Mouse (Mus musculus): ENCODE results near the gene Gm4297. TPM values are rescaled to one million over a fixed set of nuclear protein-coding genes. Genes with fewer than 3 reads are reported as not detected.
"Not testable (repeated sequence)": the region's sequence is repeated elsewhere in the genome, so short reads cannot be mapped to it uniquely, and the experiment has no call there.

Gm4297 gene
- total RNA-seq (2014; rRNA removed) (not detected in 2 replicates), polyA plus RNA-seq (2015; fragmentation: Nextera tagmentation; extraction: Ambion mirVana) (not detected in 2 replicates)

- DNase-seq (ENCODE audit: low spot score); ATAC-seq (ENCODE audit: low FRiP score); H3K36me3 ChIP-seq (ENCODE audit: insufficient read depth, low read length); H3K27me3 ChIP-seq (ENCODE audit: insufficient read depth, low read length); H3K4me3 ChIP-seq (ENCODE audit: low read depth, low read length); H3K9ac ChIP-seq (replicated peaks; ENCODE audit: low read length, poor library complexity, severe bottlenecking); H3K27ac ChIP-seq (ENCODE audit: low read depth, low read length); H3K9me3 ChIP-seq (ENCODE audit: low read length); H3K4me1 ChIP-seq (ENCODE audit: insufficient read depth, low read length); H3K4me2 ChIP-seq (ENCODE audit: low read depth, low read length, poor library complexity, severe bottlenecking): not testable (repeated sequence)
- 81% methylated on average over 4 of the region's 4 CpGs for WGBS
Observed at GRCm38 (mm10) chrX:24574795-24575194, at the start of gene Gm4297. Gene Gm4297 (minus strand): TSS chrX:24574895.

Small RNA genes within 50 kb of the gene (microRNA-seq; reads per million reads assigned to microRNA genes)
- not detected for gene Gm27839 (ENCODE audit: borderline number of aligned reads)
- gene Gm27910 (ENCODE audit: borderline number of aligned reads) = not detected

Other genes starting within 250 kb of the Gm4297 start
- not detected in 2 replicates for gene Gm5934, start 74.1 kb downstream of the Gm4297 start, total RNA-seq (2014; rRNA removed)
- not detected in 2 replicates for gene Gm5934, start 74.1 kb downstream of the Gm4297 start, polyA plus RNA-seq (2015; fragmentation: Nextera tagmentation; extraction: Ambion mirVana)
- not detected in 2 replicates for gene Gm5935, start 200.3 kb upstream of the Gm4297 start, total RNA-seq (2014; rRNA removed)
- gene Gm5935, start 200.3 kb upstream of the Gm4297 start, polyA plus RNA-seq (2015; fragmentation: Nextera tagmentation; extraction: Ambion mirVana) = not detected in 2 replicates

All from midbrain, postnatal 0 days (tissue).